Mouse (Mus musculus): Measurements from ENCODE around the gene Dop1b. TPM values are rescaled to one million over a fixed set of nuclear protein-coding genes. Genes with fewer than 3 reads are reported as not detected.
A peak's percentile ranks its signal among the peaks of the same experiment; 100 is the strongest.

Dop1b gene
- polyA plus RNA-seq, 1 experiment from 2014 or later: 25.2 TPM

- no peak overlapping the region for H3K9ac ChIP-seq
- no peaks in the 10 kb centered on the region for H3K36me3 ChIP-seq
- WGBS: 91% methylated on average over 6 of the region's 6 CpGs
- no peak overlapping the region for H3K4me2 ChIP-seq (replicated peaks)
- no peak overlapping the region for H3K27ac ChIP-seq
- H3K4me3 ChIP-seq: no peak overlapping the region
- no peaks in the 10 kb centered on the region for H3K27me3 ChIP-seq
- H3K4me1 ChIP-seq: no peaks in the 10 kb centered on the region
- H3K9me3 ChIP-seq (replicated peaks): peaks cover 8% of the 10 kb centered on the region; the same call in 1 of the 2 replicates
- ATAC-seq (ENCODE audit: low FRiP score): no peak
Observed at GRCm38 (mm10) chr16:93826909-93827308, 115.2 kb downstream of the Dop1b start.

DNA sequence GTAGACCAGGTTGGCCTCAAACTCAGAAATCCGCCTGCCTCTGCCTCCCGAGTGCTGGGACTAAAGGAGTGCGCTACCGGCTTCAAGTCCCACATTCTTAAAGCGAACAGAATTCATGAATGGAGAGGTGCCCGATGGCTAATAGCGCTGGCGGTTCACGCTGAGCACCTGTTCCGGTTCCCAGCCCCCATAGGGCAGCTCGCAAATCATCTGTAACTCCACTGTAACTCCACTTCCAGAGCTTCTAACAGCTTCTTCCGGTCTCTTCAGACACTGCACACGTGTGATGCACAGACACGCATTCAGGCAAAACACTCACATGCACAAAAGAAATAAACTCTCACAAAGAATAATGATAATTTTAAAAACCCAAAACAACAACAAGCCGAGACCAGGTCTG, 117.8 kb downstream of the Dop1b start:
- Histone ChIP-seq H3K36me3 (no peaks in the 10 kb centered on the region), H3K9ac (no peak overlapping the region), H3K4me1 (peaks cover 16% of the 10 kb centered on the region), H3K4me2 (replicated peaks) (no peak overlapping the region), H3K27me3 (no peaks in the 10 kb centered on the region), H3K27ac (no peak overlapping the region), H3K4me3 (no peak overlapping the region), H3K9me3 (replicated peaks) (no peaks in the 10 kb centered on the region)
- WGBS: 92% methylated on average over 15 of the region's 15 CpGs
- no peak for ATAC-seq (ENCODE audit: low FRiP score)

GRCm38 (mm10) chr16:93830071-93830470, 118.4 kb downstream of the Dop1b start:
- no peak overlapping the region for H3K9ac ChIP-seq
- ATAC-seq (ENCODE audit: low FRiP score): no peak
- peaks cover 16% of the 10 kb centered on the region for H3K4me1 ChIP-seq
- H3K4me3 ChIP-seq: no peak overlapping the region
- no peaks in the 10 kb centered on the region for H3K36me3 ChIP-seq
- H3K4me2 ChIP-seq (replicated peaks): no peak overlapping the region
- no peaks in the 10 kb centered on the region for H3K9me3 ChIP-seq (replicated peaks)
- 84% methylated on average over 9 of the region's 9 CpGs for WGBS
- no peak overlapping the region for H3K27ac ChIP-seq
- H3K27me3 ChIP-seq: no peaks in the 10 kb centered on the region

- WGBS: 71% methylated on average over 5 of the region's 5 CpGs
- no peak overlapping the region for H3K27ac ChIP-seq
Observed at GRCm38 (mm10) chr16:93830916-93831315, 119.2 kb downstream of the Dop1b start.

GRCm38 (mm10) chr16:93831627-93832395, 120.1 kb downstream of the Dop1b start, which contains the start of gene Morc3:
Gene Morc3, plus strand, starts transcription at chr16:93832121.
- peak; percentile 97 for ATAC-seq (ENCODE audit: low FRiP score)
- 12% methylated on average over 55 of the region's 55 CpGs for WGBS
- no peaks in the 10 kb centered on the region for H3K9me3 ChIP-seq (replicated peaks)
- H3K27ac ChIP-seq: peak within 1 kb of the TSS; percentile 95
- H3K9ac ChIP-seq: peak within 1 kb of the TSS; percentile 98
- peak within 1 kb of the TSS; percentile 88 for H3K4me2 ChIP-seq (replicated peaks)
- H3K27me3 ChIP-seq: no peaks in the 10 kb centered on the region
- H3K4me3 ChIP-seq: peak within 1 kb of the TSS; percentile 97
- H3K4me1 ChIP-seq: peaks cover 16% of the 10 kb centered on the region
- no peaks in the 10 kb centered on the region for H3K36me3 ChIP-seq

More at GRCm38 (mm10) chr16:93830916-93831315, 119.2 kb downstream of the Dop1b start:
- ATAC-seq (ENCODE audit: low FRiP score): no peak
- Histone ChIP-seq H3K4me1 (peaks cover 16% of the 10 kb centered on the region), H3K4me3 (no peak overlapping the region), H3K9me3 (replicated peaks) (no peaks in the 10 kb centered on the region), H3K9ac (no peak overlapping the region), H3K27me3 (no peaks in the 10 kb centered on the region), H3K4me2 (replicated peaks) (no peak overlapping the region), H3K36me3 (no peaks in the 10 kb centered on the region)

GRCm38 (mm10) chr16:93832451-93833276, 121.0 kb downstream of the Dop1b start:
- H3K4me1 ChIP-seq: peaks cover 16% of the 10 kb centered on the region
- peak overlapping the region; percentile 98 for H3K9ac ChIP-seq
- peak overlapping the region; percentile 88 for H3K4me2 ChIP-seq (replicated peaks)
- H3K36me3 ChIP-seq: no peaks in the 10 kb centered on the region
- H3K27ac ChIP-seq: peak overlapping the region; percentile 95
- H3K4me3 ChIP-seq: peak overlapping the region; percentile 97
- H3K27me3 ChIP-seq: no peaks in the 10 kb centered on the region
- peak; percentile 77; the same call in 1 of the 2 replicates for ATAC-seq (ENCODE audit: low FRiP score)
- H3K9me3 ChIP-seq (replicated peaks): no peaks in the 10 kb centered on the region
- 2% methylated on average over 40 of the region's 69 CpGs for whole genome bisulfite sequencing

- ATAC-seq (ENCODE audit: low FRiP score): no peak
- no peaks in the 10 kb centered on the region for H3K27me3 ChIP-seq
- H3K36me3 ChIP-seq: no peaks in the 10 kb centered on the region
- 92% methylated on average over 6 of the region's 6 CpGs for WGBS
- peak overlapping the region; percentile 97 for H3K4me3 ChIP-seq
- peak overlapping the region; percentile 88 for H3K4me2 ChIP-seq (replicated peaks)
- H3K9ac ChIP-seq: no peak overlapping the region
- no peaks in the 10 kb centered on the region for H3K9me3 ChIP-seq (replicated peaks)
- no peak overlapping the region for H3K27ac ChIP-seq
- peaks cover 16% of the 10 kb centered on the region for H3K4me1 ChIP-seq
Observed at GRCm38 (mm10) chr16:93833551-93833950, 121.8 kb downstream of the Dop1b start.

- Histone ChIP-seq H3K4me2 (replicated peaks) (no peak overlapping the region), H3K4me3 (no peak overlapping the region), H3K9me3 (replicated peaks) (no peaks in the 10 kb centered on the region), H3K36me3 (no peaks in the 10 kb centered on the region), H3K4me1 (peaks cover 16% of the 10 kb centered on the region), H3K27me3 (no peaks in the 10 kb centered on the region), H3K9ac (no peak overlapping the region), H3K27ac (no peak overlapping the region)
- ATAC-seq (ENCODE audit: low FRiP score): no peak
- 97% methylated on average over 2 of the region's 2 CpGs for WGBS
Observed at GRCm38 (mm10) chr16:93834076-93834475, 122.4 kb downstream of the Dop1b start.

DNA sequence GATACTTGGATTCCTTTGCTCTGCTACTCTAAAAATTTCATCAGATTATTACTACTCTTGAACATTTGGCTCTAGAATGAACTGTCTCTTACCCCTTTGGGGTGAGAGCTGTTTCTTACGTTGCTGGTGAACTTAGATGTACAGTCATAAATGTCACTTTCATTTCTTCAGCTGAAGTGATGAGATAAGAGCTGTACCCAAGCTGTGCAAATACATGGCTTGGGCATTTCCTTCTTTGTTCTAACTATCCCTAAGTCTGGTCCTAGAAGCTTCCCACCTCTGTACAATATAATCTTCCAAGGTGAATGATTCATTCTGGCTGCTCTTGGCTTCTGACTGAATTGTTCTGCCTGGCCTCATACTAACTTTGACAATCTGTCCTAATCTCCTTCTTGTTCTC, 127.3 kb downstream of the Dop1b start:
- Histone ChIP-seq H3K36me3 (no peaks in the 10 kb centered on the region), H3K4me2 (replicated peaks) (no peak overlapping the region), H3K4me1 (peaks cover 4% of the 10 kb centered on the region), H3K9me3 (replicated peaks) (no peaks in the 10 kb centered on the region), H3K27me3 (no peaks in the 10 kb centered on the region), H3K9ac (no peak overlapping the region), H3K27ac (no peak overlapping the region), H3K4me3 (no peak overlapping the region)
- no peak for ATAC-seq (ENCODE audit: low FRiP score)
- 94% methylated on average over 1 of the region's 1 CpGs for WGBS

- H3K4me3 ChIP-seq: no peak overlapping the region
- no peak overlapping the region for H3K27ac ChIP-seq
- WGBS: over 99% methylated on average over 3 of the region's 3 CpGs
- no peaks in the 10 kb centered on the region for H3K4me1 ChIP-seq
- peaks cover 84% of the 10 kb centered on the region for H3K36me3 ChIP-seq
- H3K9me3 ChIP-seq (replicated peaks): no peaks in the 10 kb centered on the region
- H3K27me3 ChIP-seq: no peaks in the 10 kb centered on the region
- H3K4me2 ChIP-seq (replicated peaks): no peak overlapping the region
- no peak for ATAC-seq (ENCODE audit: low FRiP score)
- no peak overlapping the region for H3K9ac ChIP-seq
Observed at GRCm38 (mm10) chr16:93850527-93850926, 138.8 kb downstream of the Dop1b start.

DNA sequence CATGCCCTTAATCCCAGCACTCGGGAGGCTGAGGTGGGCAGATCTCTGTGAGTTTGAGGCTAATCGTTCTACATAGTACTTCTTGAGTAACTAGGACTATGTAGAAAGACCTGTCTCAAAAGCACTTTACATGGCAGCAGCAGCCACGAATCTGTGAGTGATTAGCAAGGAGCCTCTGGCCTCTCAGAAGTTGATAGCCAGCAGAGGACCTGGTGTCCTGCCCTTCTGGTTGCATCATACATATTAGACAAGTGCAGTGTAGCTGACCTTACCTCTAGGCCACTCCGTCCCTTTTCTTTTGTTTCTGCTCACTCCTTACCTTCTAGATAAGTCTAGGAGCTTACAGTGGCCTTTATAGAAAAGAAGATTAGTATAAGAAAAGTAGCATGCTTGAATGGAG, 148.3 kb downstream of the Dop1b start:
- ATAC-seq (ENCODE audit: low FRiP score): no peak
- Histone ChIP-seq H3K4me2 (replicated peaks) (no peak overlapping the region), H3K27ac (no peak overlapping the region), H3K4me1 (no peaks in the 10 kb centered on the region), H3K27me3 (no peaks in the 10 kb centered on the region), H3K9me3 (replicated peaks) (no peaks in the 10 kb centered on the region), H3K36me3 (peaks cover 78% of the 10 kb centered on the region), H3K9ac (no peak overlapping the region), H3K4me3 (no peak overlapping the region)
- 95% methylated on average over 4 of the region's 4 CpGs for WGBS

Measured in hindbrain, embryonic 12.5 days (tissue).